ENCODE assay signal across 9 mouse cellular contexts in genomic region chr2:167782231-167782999, GRCm38 (mm10).
A peak's percentile ranks its signal among the peaks of the same experiment; 100 is the strongest.
DNase-seq lines count a peak whose midpoint lies in the region; ATAC-seq and TF ChIP-seq lines count a peak whose summit lies in the region.
"Had no signal": no experiment of that assay in that cellular context is flagged by ENCODE, and none has a peak within 500 bp of the region (broad histone marks: within the 10 kb centered on the region; RNA-seq: fewer than 3 reads in every experiment).

No protein-coding gene starts in this region.

- H3K4me3 ChIP-seq in forebrain, embryonic 10.5 days = peak overlapping the region; percentile 18; the same call in 1 of the 2 replicates
- H3K4me3 ChIP-seq in forebrain, embryonic 15.5 days = no peak overlapping the region
- H3K4me3 ChIP-seq in limb, embryonic 13.5 days = no peak overlapping the region
- no peak overlapping the region for H3K4me3 ChIP-seq in lung, adult 2 months (replicated peaks; ENCODE audit: extremely low read depth, low read depth, low read length)
- H3K4me3 ChIP-seq: myocyte had no signal

- WGBS in forebrain, embryonic 10.5 days = 44% methylated on average over 27 of the region's 27 CpGs
- WGBS in forebrain, embryonic 15.5 days = 36% methylated on average over 27 of the region's 27 CpGs
- 34% methylated on average over 27 of the region's 27 CpGs for whole genome bisulfite sequencing in limb, embryonic 13.5 days
- 52% methylated on average over 27 of the region's 27 CpGs for WGBS in lung, adult 2 months

- peaks cover 6% of the 10 kb centered on the region; the same call in 1 of the 2 replicates for H3K36me3 ChIP-seq in forebrain, embryonic 10.5 days (replicated peaks)
- H3K36me3 ChIP-seq in forebrain, embryonic 15.5 days = no peaks in the 10 kb centered on the region
- H3K36me3 ChIP-seq in limb, embryonic 13.5 days = no peaks in the 10 kb centered on the region

- DNase-seq in forebrain, embryonic 10.5 days (ENCODE audit: extremely low spot score, low spot score) = no peak
- peak; percentile 14 for DNase-seq in ES-CJ7 (ENCODE audit: low read depth, low spot score)
- peak; percentile 66 to 75 for DNase-seq in frontal cortex, postnatal 14 days (ENCODE audit: low spot score in 2 of 2)
- no peak for DNase-seq in spleen, adult 12 weeks (ENCODE audit: low spot score)
- no peak for DNase-seq in kidney, postnatal 25 days
- no peak for DNase-seq in lung, adult 2 months

- no peak for TF ChIP-seq POLR2A in lung, adult 2 months (IDR thresholded peaks at IDR 0.05; ENCODE audit: borderline replicate concordance, extremely low read depth, low read depth, low read length)

- H3K27me3 ChIP-seq in forebrain, embryonic 10.5 days (ENCODE audit: poor library complexity, severe bottlenecking) = no peaks in the 10 kb centered on the region
- no peaks in the 10 kb centered on the region for H3K27me3 ChIP-seq in forebrain, embryonic 15.5 days
- no peaks in the 10 kb centered on the region for H3K27me3 ChIP-seq in limb, embryonic 13.5 days

- peak overlapping the region; percentile 48; the same call in 1 of the 2 replicates for H3K27ac ChIP-seq in forebrain, embryonic 10.5 days
- H3K27ac ChIP-seq in forebrain, embryonic 15.5 days (replicated peaks) = no peak overlapping the region
- H3K27ac ChIP-seq in limb, embryonic 13.5 days = no peak overlapping the region; the same call in 1 of the 2 replicates

- H3K4me1 ChIP-seq in forebrain, embryonic 10.5 days = peaks cover 42% of the 10 kb centered on the region
- peaks cover 17% of the 10 kb centered on the region for H3K4me1 ChIP-seq in forebrain, embryonic 15.5 days
- peaks cover 39% of the 10 kb centered on the region for H3K4me1 ChIP-seq in limb, embryonic 13.5 days
- peaks cover 27% of the 10 kb centered on the region for H3K4me1 ChIP-seq in lung, adult 2 months (ENCODE audit: control insufficient read depth, insufficient read depth, low read length)

- no peak overlapping the region for H3K9ac ChIP-seq in forebrain, embryonic 15.5 days (replicated peaks)
- H3K9ac ChIP-seq in limb, embryonic 13.5 days = peak overlapping the region; percentile 14; the same call in 1 of the 2 replicates

- ATAC-seq in forebrain, embryonic 15.5 days (replicated peaks) = no peak; the same call in 1 of the 2 replicates
- no peak for ATAC-seq in limb, embryonic 13.5 days (ENCODE audit: low FRiP score, low read depth)

- no peak overlapping the region for H3K4me2 ChIP-seq in forebrain, embryonic 15.5 days (replicated peaks)
- peak overlapping the region; percentile 38 for H3K4me2 ChIP-seq in limb, embryonic 13.5 days (replicated peaks)

- H3K9me3 ChIP-seq in forebrain, embryonic 10.5 days = no peaks in the 10 kb centered on the region
- no peaks in the 10 kb centered on the region for H3K9me3 ChIP-seq in forebrain, embryonic 15.5 days
- H3K9me3 ChIP-seq in limb, embryonic 13.5 days = no peaks in the 10 kb centered on the region

- no peak for TF ChIP-seq CTCF in lung, adult 2 months (IDR thresholded peaks at IDR 0.05; ENCODE audit: insufficient read depth, low read length)

Comparison
In these comparisons a context has a peak if more than half of its experiments do, and no peak if none do; other contexts are left out.
1. DNase-seq: peak in ES-CJ7 (single experiment) and frontal cortex, postnatal 14 days (2 of 2); none in forebrain, embryonic 10.5 days (single experiment), spleen, adult 12 weeks (single experiment), kidney, postnatal 25 days (0 of 2) and lung, adult 2 months (single experiment).